Mouse (Mus musculus) midbrain, embryonic 12.5 days (tissue): ENCODE data around the gene Rlf. TPM values are rescaled to one million over a fixed set of nuclear protein-coding genes. Genes with fewer than 3 reads are reported as not detected.

ENCODE experiments used
- ATAC-seq: fragments of 200-750 bp; cut with Nextera tagmentation; 2 replicates; pipeline ENCODE4 v1.8.0; 2017; ENCODE audit warnings: low read depth, moderate TSS enrichment, moderate library complexity; ENCODE audit not compliant: low FRiP score
- H3K27ac ChIP-seq: fragments of 300-500 bp; sonication (generic); replicated peaks from 2 replicates; pipeline ENCODE4 v1.5.1; 2016; ENCODE audit warnings: mild to moderate bottlenecking
- H3K27me3 ChIP-seq: fragments of 300-500 bp; sonication (generic); 2 replicates; pipeline ENCODE4 v1.6.1; 2016; ENCODE audit warnings: mild to moderate bottlenecking
- H3K36me3 ChIP-seq: fragments of 300-500 bp; sonication (generic); 2 replicates; pipeline ENCODE4 v1.6.1; 2016
- H3K4me1 ChIP-seq: fragments of 300-500 bp; sonication (generic); 2 replicates; pipeline ENCODE4 v1.6.1; 2016
- H3K4me2 ChIP-seq: fragments of 300-500 bp; sonication (generic); replicated peaks from 2 replicates; pipeline ENCODE4 v1.6.1; 2016; ENCODE audit warnings: mild to moderate bottlenecking, moderate library complexity
- H3K4me3 ChIP-seq: fragments of 300-500 bp; sonication (generic); 2 replicates; pipeline ENCODE4 v1.5.1; 2016; ENCODE audit warnings: mild to moderate bottlenecking
- H3K9ac ChIP-seq: fragments of 300-500 bp; sonication (generic); replicated peaks from 2 replicates; pipeline ENCODE4 v1.6.1; 2016; ENCODE audit warnings: mild to moderate bottlenecking, moderate library complexity
- H3K9me3 ChIP-seq: fragments of 300-500 bp; sonication (generic); 2 replicates; pipeline ENCODE4 v1.6.1; 2016; ENCODE audit warnings: mild to moderate bottlenecking
- WGBS: fragments of 180-500 bp; shearing (Covaris S2); methylation state at CpG from one replicate; pipeline ENCODE4 v1.1.7; 2016; 5-methylcytosine and 5-hydroxymethylcytosine counted together
- polyA plus RNA-seq: library from polyadenylated mRNA; unstranded; fragments of >200 nt; fragmentation: Nextera tagmentation; extraction: Ambion mirVana; gene quantifications from 2 replicates; pipeline ENCODE4 v1.2.1, GENCODE M21; 2016

The Rlf gene
- polyA plus RNA-seq, 1 experiment from 2014 or later = 35.6 TPM

- Histone ChIP-seq H3K9ac (no peak within 1 kb of the TSS), H3K4me3 (no peak within 1 kb of the TSS), H3K36me3 (no peaks in the 10 kb centered on the region), H3K4me2 (no peak within 1 kb of the TSS), H3K27ac (no peak within 1 kb of the TSS), H3K9me3 (0 out of 2 replicates have a peak, but pooled peaks cover 3% of the 10 kb centered on the region), H3K4me1 (no peaks in the 10 kb centered on the region), H3K27me3 (no peaks in the 10 kb centered on the region)
- 95% methylated on average over 2 of the region's 2 CpGs for WGBS
- ATAC-seq = no peak
Measured at GRCm38 (mm10) chr4:121109126-121109525, 105.8 kb downstream of the Rlf start, which contains the start of gene Tmco2. Gene Tmco2, minus strand, starts transcription at chr4:121109226.

- Histone ChIP-seq H3K36me3 (no peaks in the 10 kb centered on the region), H3K4me1 (no peaks in the 10 kb centered on the region), H3K4me3 (no peak overlapping the region), H3K4me2 (no peak overlapping the region), H3K27me3 (no peaks in the 10 kb centered on the region), H3K9me3 (no peaks in the 10 kb centered on the region), H3K9ac (no peak overlapping the region), H3K27ac (no peak overlapping the region)
- 81% methylated on average over 4 of the region's 4 CpGs for WGBS
- no peak for ATAC-seq
Measured at GRCm38 (mm10) chr4:121103304-121103703, 111.6 kb downstream of the Rlf start.

GRCm38 (mm10) chr4:121097650-121098378 lies 117.1 kb downstream of the Rlf start, which contains the start of gene Zmpste24:
Gene Zmpste24, minus strand, starts transcription at chr4:121098241.
- H3K4me2 ChIP-seq = peak within 1 kb of the TSS; percentile 69
- ATAC-seq = peak; percentile 90

More at GRCm38 (mm10) chr4:121097650-121098378, 117.1 kb downstream of the Rlf start, which contains the start of gene Zmpste24:
- Histone ChIP-seq H3K9me3 (no peaks in the 10 kb centered on the region), H3K27ac (peak within 1 kb of the TSS; percentile 58), H3K36me3 (peaks cover 21% of the 10 kb centered on the region), H3K9ac (peak within 1 kb of the TSS; percentile 73), H3K4me1 (peaks cover 10% of the 10 kb centered on the region), H3K4me3 (peak within 1 kb of the TSS; percentile 83), H3K27me3 (no peaks in the 10 kb centered on the region)
- WGBS = under 1% methylated on average over 39 of the region's 39 CpGs

Other genes starting within 250 kb of the Rlf start
- 30.7 and 34.0 TPM in 2 replicates for gene Smap2, start 197.8 kb downstream of the Rlf start, polyA plus RNA-seq
- gene Col9a2, start 175.7 kb downstream of the Rlf start, polyA plus RNA-seq = 9.8 and 17.9 TPM in 2 replicates
- gene Zmpste24, start 116.8 kb downstream of the Rlf start, polyA plus RNA-seq = 29.8 and 32.0 TPM in 2 replicates
- gene Tmco2, start 105.9 kb downstream of the Rlf start, polyA plus RNA-seq = not detected in 2 replicates
- gene Gm12888, start 109.8 kb upstream of the Rlf start, polyA plus RNA-seq = not detected in 2 replicates
- not detected in 2 replicates for gene Gm12886, start 208.0 kb upstream of the Rlf start, polyA plus RNA-seq